Mouse (Mus musculus) lung, postnatal 0 days (tissue): ENCODE data around the gene Prkar1a.

Experiments used
- CTCF ChIP-seq: IDR thresholded peaks from 2 replicates; pipeline ENCODE4 v1.5.1; 2016; ENCODE audit warnings: antibody characterized with exemption, mild to moderate bottlenecking
- EP300 ChIP-seq: IDR thresholded peaks from 2 replicates; pipeline ENCODE4 v1.6.1; 2016; ENCODE audit warnings: antibody characterized with exemption, mild to moderate bottlenecking, control low read depth

DNA sequence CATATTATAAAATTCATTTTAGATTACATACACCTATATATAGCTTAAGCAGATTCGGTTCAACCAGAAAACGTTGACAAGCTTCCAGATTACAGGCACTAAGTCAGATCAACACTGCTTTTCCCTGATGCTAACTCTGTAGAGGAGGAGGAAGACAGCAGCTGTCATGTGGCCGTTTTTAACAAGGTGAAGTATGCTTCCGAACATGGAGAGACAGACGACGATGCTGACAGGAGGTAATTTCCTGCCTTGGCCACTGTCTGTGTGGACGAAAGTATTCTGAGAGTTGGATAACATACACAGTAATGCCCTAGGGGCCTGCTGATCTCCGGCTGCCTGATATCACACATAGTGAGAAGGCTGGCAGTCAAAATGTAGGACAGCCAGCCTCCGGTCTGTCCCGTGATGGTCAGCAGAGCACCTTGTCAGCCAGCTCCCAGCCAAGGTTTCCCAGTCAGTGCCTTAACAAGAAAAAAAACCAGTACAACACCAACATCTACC lies 20.1 kb upstream of the Prkar1a start:
- TF ChIP-seq CTCF (no peak), EP300 (no peak)
